In genomic region chr5:142463461-142464454, GRCm38 (mm10) we compare ENCODE assay signal across 8 mouse cellular contexts. TPM values are rescaled to one million over a fixed set of nuclear protein-coding genes. Genes with fewer than 3 reads are reported as not detected.
A peak's percentile ranks its signal among the peaks of the same experiment; 100 is the strongest.
DNase-seq lines count a peak whose midpoint lies in the region; ATAC-seq lines count a peak whose summit lies in the region.

Gene Ap5z1 (plus strand): TSS chr5:142463944.

- peak within 1 kb of the TSS; percentile 85 for H3K27ac ChIP-seq in hindbrain, embryonic 12.5 days

- peaks cover 15% of the 10 kb centered on the region for H3K4me1 ChIP-seq in hindbrain, embryonic 12.5 days

- WGBS in hindbrain, embryonic 12.5 days, result 2% methylated on average over 60 of the region's 60 CpGs

- H3K9me3 ChIP-seq in hindbrain, embryonic 12.5 days (replicated peaks), result no peaks in the 10 kb centered on the region

- DNase-seq in NIH3T3 (ENCODE audit: low read depth), result peak; percentile 98
- DNase-seq in cerebellum, postnatal 10 days, result peak; percentile 97 to 98
- DNase-seq in frontal cortex, postnatal 10 days (ENCODE audit: low spot score in 2 of 2), result peak; percentile 91 to 95
- peak; percentile 69 to 72 for DNase-seq in layer of hippocampus, postnatal 25 days (ENCODE audit: extremely low spot score in 1 of 2, low spot score in 1 of 2)
- peak; percentile 96 for DNase-seq in lung, postnatal 25 days (ENCODE audit: low spot score)
- DNase-seq in retina, embryonic 14.5 days (ENCODE audit: low spot score), result peak; percentile 95
- DNase-seq in thymus, postnatal 4 days, result peak; percentile 92

- peak; percentile 89 for ATAC-seq in hindbrain, embryonic 12.5 days (ENCODE audit: low FRiP score)

- peaks cover 20% of the 10 kb centered on the region for H3K36me3 ChIP-seq in hindbrain, embryonic 12.5 days

- H3K27me3 ChIP-seq in hindbrain, embryonic 12.5 days, result no peaks in the 10 kb centered on the region

- peak within 1 kb of the TSS; percentile 61 for H3K4me2 ChIP-seq in hindbrain, embryonic 12.5 days (replicated peaks)

- peak within 1 kb of the TSS; percentile 84 for H3K4me3 ChIP-seq in hindbrain, embryonic 12.5 days

- peak within 1 kb of the TSS; percentile 80 for H3K9ac ChIP-seq in hindbrain, embryonic 12.5 days

RNA-seq across cellular contexts. Expression of gene Ap5z1, which starts in this region (rescaled TPM):
- polyA plus RNA-seq in hindbrain, embryonic 12.5 days (2016; fragmentation: Nextera tagmentation; extraction: Ambion mirVana), result 14.9 and 15.6 TPM in 2 replicates
- 10 to 100 TPM; 18.6 to 24.1 TPM for total RNA-seq in layer of hippocampus, postnatal 25 days (2021)

Comparison
In these comparisons a context has a peak if more than half of its experiments do, and no peak if none do; other contexts are left out.
1. Peak in every context shown above with its lines: DNase-seq, ATAC-seq, H3K4me3 ChIP-seq and H3K27ac ChIP-seq.